In genomic region chr5:139364911-139365571, GRCm38 (mm10) we compare ENCODE assay signal across 7 mouse cellular contexts. TPM values are rescaled to one million over a fixed set of nuclear protein-coding genes. Genes with fewer than 3 reads are reported as not detected.
A peak's percentile ranks its signal among the peaks of the same experiment; 100 is the strongest.
DNase-seq lines count a peak whose midpoint lies in the region; ATAC-seq and TF ChIP-seq lines count a peak whose summit lies in the region.

No protein-coding gene starts in this region.

- DNase-seq in right cerebral cortex, postnatal 4 days, result peak; percentile 34
- DNase-seq in right cerebral cortex, postnatal 25 days, result no peak
- DNase-seq in hindbrain, embryonic 10.5 days (ENCODE audit: low spot score), result no peak
- DNase-seq in ovary, postnatal 14 days (ENCODE audit: low spot score), result no peak
- DNase-seq in thymus, postnatal 0 days (ENCODE audit: low spot score), result no peak

- H3K4me3 ChIP-seq in hindbrain, embryonic 10.5 days, result no peak overlapping the region
- no peak overlapping the region for H3K4me3 ChIP-seq in liver, embryonic 16.5 days (ENCODE audit: low read depth, low read length)
- no peak overlapping the region for H3K4me3 ChIP-seq in small intestine, adult 2 months (ENCODE audit: low read depth, low read length)

- 0 out of 2 replicates have a peak, but pooled peaks have one; percentile 5 for TF ChIP-seq POLR2A in small intestine, adult 2 months (IDR thresholded peaks at IDR 0.05; ENCODE audit: low read depth, low read length)

- 30% methylated on average over 5 of the region's 5 CpGs for WGBS in hindbrain, embryonic 10.5 days
- WGBS in liver, embryonic 16.5 days (ENCODE audit: insufficient replicate concordance), result 46% methylated on average over 5 of the region's 5 CpGs
- WGBS in small intestine, adult 2 months, result 62% methylated on average over 5 of the region's 5 CpGs

- H3K36me3 ChIP-seq in hindbrain, embryonic 10.5 days, result peaks cover 28% of the 10 kb centered on the region
- no peaks in the 10 kb centered on the region for H3K36me3 ChIP-seq in liver, embryonic 16.5 days (ENCODE audit: control insufficient read depth, insufficient read depth)
- no peaks in the 10 kb centered on the region for H3K36me3 ChIP-seq in small intestine, adult 2 months (ENCODE audit: control insufficient read depth, insufficient read depth, low read length)

- peak overlapping the region; percentile 76 for H3K27ac ChIP-seq in hindbrain, embryonic 10.5 days
- peak overlapping the region; percentile 54 for H3K27ac ChIP-seq in liver, embryonic 16.5 days (ENCODE audit: low read length)
- peak overlapping the region; percentile 64 for H3K27ac ChIP-seq in small intestine, adult 2 months (ENCODE audit: insufficient read depth, low read depth, low read length)

- peaks cover 45% of the 10 kb centered on the region for H3K4me1 ChIP-seq in hindbrain, embryonic 10.5 days (replicated peaks)
- H3K4me1 ChIP-seq in liver, embryonic 16.5 days (ENCODE audit: control insufficient read depth, low read depth, low read length), result peaks cover 46% of the 10 kb centered on the region
- H3K4me1 ChIP-seq in small intestine, adult 2 months (ENCODE audit: control insufficient read depth, insufficient read depth, insufficient read length, low read length), result peaks cover 3% of the 10 kb centered on the region; the same call in 1 of the 2 replicates

- no peaks in the 10 kb centered on the region for H3K27me3 ChIP-seq in hindbrain, embryonic 10.5 days (ENCODE audit: insufficient read depth, poor library complexity, severe bottlenecking)
- H3K27me3 ChIP-seq in liver, embryonic 16.5 days (ENCODE audit: control insufficient read depth, insufficient read depth, low read depth, low read length), result no peaks in the 10 kb centered on the region
- no peaks in the 10 kb centered on the region for H3K27me3 ChIP-seq in small intestine, adult 2 months (ENCODE audit: control insufficient read depth, insufficient read depth, low read length)

- no peak for TF ChIP-seq CTCF in small intestine, adult 2 months (IDR thresholded peaks at IDR 0.05; ENCODE audit: extremely low read depth, insufficient read length, insufficient replicate concordance, low read depth, low read length)

- H3K4me2 ChIP-seq in liver, embryonic 16.5 days (ENCODE audit: low read depth, low read length), result peak overlapping the region; percentile 7; the same call in 1 of the 2 replicates

- no peaks in the 10 kb centered on the region for H3K9me3 ChIP-seq in hindbrain, embryonic 10.5 days
- H3K9me3 ChIP-seq in liver, embryonic 16.5 days (replicated peaks; ENCODE audit: control insufficient read depth, low read length), result no peaks in the 10 kb centered on the region

- no peak for ATAC-seq in liver, embryonic 16.5 days (ENCODE audit: low read depth)

- H3K9ac ChIP-seq in liver, embryonic 16.5 days (ENCODE audit: low read depth, low read length), result peak overlapping the region; percentile 6; the same call in 1 of the 2 replicates

RNA-seq across cellular contexts. Expression of gene Gpr146, which starts 12.5 kb away (rescaled TPM):
- 2.0 and 2.8 TPM in 2 replicates for polyA plus RNA-seq in hindbrain, embryonic 10.5 days (2016; fragmentation: Nextera tagmentation; extraction: Ambion mirVana)
- 20.6 and 24.1 TPM in 2 replicates for polyA plus RNA-seq in liver, embryonic 16.5 days (2015; fragmentation: Nextera tagmentation; extraction: Ambion mirVana)
- 4.0 and 6.8 TPM in 2 replicates for polyA plus RNA-seq in small intestine, adult 2 months (2012; rRNA removed)
- 5.5 and 7.4 TPM in 2 replicates for polyA plus RNA-seq in thymus, postnatal 0 days (2015; fragmentation: Nextera tagmentation; extraction: Ambion mirVana)

RNA-seq across cellular contexts. Expression of gene Cyp2w1, which starts 12.6 kb away (rescaled TPM):
- not detected in 2 replicates for polyA plus RNA-seq in hindbrain, embryonic 10.5 days (2016; fragmentation: Nextera tagmentation; extraction: Ambion mirVana)
- 0.42 TPM in 1 of 2 replicates, not detected in the other for polyA plus RNA-seq in liver, embryonic 16.5 days (2015; fragmentation: Nextera tagmentation; extraction: Ambion mirVana)
- 0.32 and 2.0 TPM in 2 replicates for polyA plus RNA-seq in small intestine, adult 2 months (2012; rRNA removed)
- polyA plus RNA-seq in thymus, postnatal 0 days (2015; fragmentation: Nextera tagmentation; extraction: Ambion mirVana), result not detected in 2 replicates

RNA-seq across cellular contexts. Expression of gene Cox19, which starts 13.8 kb away (rescaled TPM):
- polyA plus RNA-seq in hindbrain, embryonic 10.5 days (2016; fragmentation: Nextera tagmentation; extraction: Ambion mirVana), result 116 and 147 TPM in 2 replicates
- 42.2 and 48.1 TPM in 2 replicates for polyA plus RNA-seq in liver, embryonic 16.5 days (2015; fragmentation: Nextera tagmentation; extraction: Ambion mirVana)
- 58.8 and 104 TPM in 2 replicates for polyA plus RNA-seq in small intestine, adult 2 months (2012; rRNA removed)
- 110 and 112 TPM in 2 replicates for polyA plus RNA-seq in thymus, postnatal 0 days (2015; fragmentation: Nextera tagmentation; extraction: Ambion mirVana)

RNA-seq across cellular contexts. Expression of gene Adap1, which starts 39.6 kb away (rescaled TPM):
- 0.65 and 1.5 TPM in 2 replicates for polyA plus RNA-seq in hindbrain, embryonic 10.5 days (2016; fragmentation: Nextera tagmentation; extraction: Ambion mirVana)
- polyA plus RNA-seq in liver, embryonic 16.5 days (2015; fragmentation: Nextera tagmentation; extraction: Ambion mirVana), result 1.1 and 1.3 TPM in 2 replicates
- 57.8 and 234 TPM in 2 replicates for polyA plus RNA-seq in small intestine, adult 2 months (2012; rRNA removed)
- 3.1 TPM in 2 replicates for polyA plus RNA-seq in thymus, postnatal 0 days (2015; fragmentation: Nextera tagmentation; extraction: Ambion mirVana)

RNA-seq across cellular contexts. Expression of gene C130050O18Rik, which starts 40.0 kb away (rescaled TPM):
- polyA plus RNA-seq in hindbrain, embryonic 10.5 days (2016; fragmentation: Nextera tagmentation; extraction: Ambion mirVana), result 0.43 TPM in 1 of 2 replicates, not detected in the other
- polyA plus RNA-seq in liver, embryonic 16.5 days (2015; fragmentation: Nextera tagmentation; extraction: Ambion mirVana), result 1.2 and 1.6 TPM in 2 replicates
- 3.0 and 3.5 TPM in 2 replicates for polyA plus RNA-seq in small intestine, adult 2 months (2012; rRNA removed)
- 0.54 and 0.79 TPM in 2 replicates for polyA plus RNA-seq in thymus, postnatal 0 days (2015; fragmentation: Nextera tagmentation; extraction: Ambion mirVana)
